Mouse (Mus musculus): ENCODE measurements around the gene Zbed4. TPM values are rescaled to one million over a fixed set of nuclear protein-coding genes. Genes with fewer than 3 reads are reported as not detected.
"Not testable (repeated sequence)": the region's sequence is repeated elsewhere in the genome, so short reads cannot be mapped to it uniquely, and the experiment has no call there.

Zbed4 gene
- total RNA-seq, 2 experiments from 2014 or later = 8.9 to 12.4 TPM

DNA sequence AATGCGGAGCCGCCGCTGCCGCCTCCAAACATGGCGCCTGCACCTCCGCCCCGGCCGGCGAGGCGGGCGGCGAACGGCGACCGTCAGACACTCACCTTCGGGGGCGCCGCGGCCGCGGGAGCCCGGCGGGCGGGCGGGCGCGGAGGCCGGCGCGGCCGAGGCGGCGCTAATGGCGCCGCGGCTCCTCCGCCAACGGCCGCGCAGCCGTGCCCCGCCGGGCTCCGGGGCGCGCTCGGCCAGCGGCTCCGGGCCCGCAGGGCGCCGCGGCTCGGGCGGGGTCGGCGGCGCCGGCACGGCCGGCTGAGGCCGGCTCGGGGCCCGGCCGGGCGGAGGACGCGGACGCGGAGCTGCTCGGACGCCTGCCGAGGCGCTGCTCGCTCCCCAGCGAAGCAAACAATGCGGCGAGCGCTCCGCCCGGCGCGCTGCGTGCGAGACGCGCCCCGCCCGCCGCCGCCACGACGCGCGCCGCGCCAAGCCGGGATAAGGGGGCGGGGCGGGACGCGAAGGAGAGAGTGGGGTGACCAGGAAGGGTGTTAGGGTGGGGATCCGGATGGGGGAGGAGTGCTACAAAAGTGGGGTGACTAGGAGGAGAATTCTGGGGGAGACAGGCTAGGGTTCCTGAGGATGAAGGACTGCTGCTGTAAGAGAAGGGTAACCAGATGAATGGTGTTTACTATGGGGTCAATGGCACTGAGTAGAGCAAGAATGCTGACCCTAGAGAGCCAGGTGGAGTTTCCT, 17.5 kb upstream of the Zbed4 start, which contains the start of gene Brd1:
Brd1 (minus strand) TSS at position 400 of the 738 bp plus-strand sequence.
- peak; percentile 90 to 91 for DNase-seq
- intact Hi-C loops (cut with DNase I) = loop anchor here (2.0 to 10.0 kb wide), 2 partner anchors 17 to 481 kb away; partner anchors contain the start of genes Ppp6r2 and Zbed4

GRCm38 (mm10) chr15:88736166-88736565, 15.3 kb upstream of the Zbed4 start:
- intact Hi-C loops (cut with DNase I) = loop anchor here (10.0 kb wide), 1 partner anchor 479 kb away; the partner anchor contains the start of gene Ppp6r2
- no peak for DNase-seq

GRCm38 (mm10) chr15:88738466-88738865, 13.0 kb upstream of the Zbed4 start:
- intact Hi-C loops (cut with DNase I) = loop anchor here (10.0 kb wide), 1 partner anchor 476 kb away; the partner anchor contains the start of gene Ppp6r2
- no peak for DNase-seq

- intact Hi-C loops (cut with DNase I) = no loop called here
- no peak for DNase-seq
Observed at GRCm38 (mm10) chr15:88741366-88741765, 10.1 kb upstream of the Zbed4 start.

- DNase-seq; intact Hi-C loops (cut with DNase I): not testable (repeated sequence)
Observed at GRCm38 (mm10) chr15:88743371-88743770, 8.1 kb upstream of the Zbed4 start.

DNA sequence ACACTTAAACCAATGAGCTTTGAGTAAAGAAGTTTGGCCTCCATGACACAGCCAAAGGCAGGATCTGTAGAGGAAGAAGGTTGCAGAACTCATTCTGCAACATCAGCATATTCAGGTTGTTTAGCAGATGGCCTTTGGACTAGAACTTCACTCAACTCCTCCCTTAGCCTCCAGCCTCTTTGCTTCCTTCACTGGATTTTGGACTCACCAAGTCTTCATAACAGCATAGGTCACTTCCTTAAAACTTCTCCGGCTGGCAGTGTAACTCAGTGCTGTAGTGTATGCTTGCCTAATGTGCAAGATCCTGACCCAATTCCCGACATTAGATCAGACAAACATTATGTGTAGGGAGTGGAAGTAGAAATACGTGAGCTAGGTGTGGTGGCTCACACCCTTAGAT, 6.1 kb upstream of the Zbed4 start:
- DNase-seq = no peak
- intact Hi-C loops (cut with DNase I) = no loop called here

- DNase-seq = no peak
Observed at GRCm38 (mm10) chr15:88745926-88746325, 5.5 kb upstream of the Zbed4 start.

GRCm38 (mm10) chr15:88749617-88750016, 1.8 kb upstream of the Zbed4 start:
- DNase-seq = not testable (repeated sequence)
- intact Hi-C loops (cut with DNase I) = loop anchor here (2.0 kb wide), 1 partner anchor 15 kb away; the partner anchor contains the start of gene Brd1

More at GRCm38 (mm10) chr15:88745926-88746325, 5.5 kb upstream of the Zbed4 start:
- intact Hi-C loops (cut with DNase I) = no loop called here

- DNase-seq = no peak
- intact Hi-C loops (cut with DNase I) = loop anchor here (2.0 kb wide), 1 partner anchor 15 kb away; the partner anchor contains the start of gene Brd1
Observed at GRCm38 (mm10) chr15:88750032-88750431, 1.4 kb upstream of the Zbed4 start.

DNA sequence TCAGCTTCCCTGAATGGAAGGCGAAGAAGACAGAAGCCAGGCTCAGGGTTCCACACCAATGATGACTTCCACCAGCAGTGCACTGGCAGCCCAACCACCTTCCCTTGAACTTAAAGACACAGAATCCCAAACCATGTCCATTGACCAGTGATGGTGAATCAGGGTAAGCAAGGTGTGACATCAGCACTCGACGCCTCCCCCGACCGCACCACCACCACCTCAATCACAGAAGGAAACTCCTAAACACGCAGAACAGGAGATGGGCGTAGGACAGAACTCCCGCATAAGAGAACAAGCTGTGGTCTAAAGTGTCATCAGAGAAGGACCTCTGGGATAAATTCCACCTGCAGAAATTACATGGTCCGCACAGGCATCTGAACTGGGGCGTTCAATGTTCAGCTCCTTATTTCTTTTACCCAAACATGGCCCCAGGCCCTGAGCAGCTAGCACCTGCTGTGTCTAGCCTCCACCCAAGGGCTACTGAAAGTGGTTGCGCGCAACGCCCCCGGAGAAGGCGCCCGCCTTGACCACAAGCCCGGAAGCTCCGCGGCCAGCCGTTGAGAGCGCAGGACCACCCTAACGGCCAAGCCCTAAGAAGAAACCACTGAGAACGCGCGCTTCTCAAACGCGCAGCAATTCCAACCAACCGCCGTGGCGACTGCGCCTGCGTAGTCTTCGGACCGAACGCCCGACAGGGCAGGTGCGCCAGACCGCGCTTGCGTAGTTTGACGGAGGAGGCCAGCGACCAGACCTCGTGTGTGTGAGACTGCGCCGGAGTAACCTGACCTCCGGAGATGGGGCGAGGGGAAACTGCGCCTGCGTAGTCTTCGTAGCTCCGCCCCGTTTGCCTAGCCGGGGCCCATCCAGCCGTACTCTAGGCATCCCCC, 540 bp upstream of the Zbed4 start:
- intact Hi-C loops (cut with DNase I) = loop anchor here (2.0 kb wide), 1 partner anchor 16 kb away; the partner anchor contains the start of gene Brd1
- DNase-seq = peak; percentile 97 to 98

DNA sequence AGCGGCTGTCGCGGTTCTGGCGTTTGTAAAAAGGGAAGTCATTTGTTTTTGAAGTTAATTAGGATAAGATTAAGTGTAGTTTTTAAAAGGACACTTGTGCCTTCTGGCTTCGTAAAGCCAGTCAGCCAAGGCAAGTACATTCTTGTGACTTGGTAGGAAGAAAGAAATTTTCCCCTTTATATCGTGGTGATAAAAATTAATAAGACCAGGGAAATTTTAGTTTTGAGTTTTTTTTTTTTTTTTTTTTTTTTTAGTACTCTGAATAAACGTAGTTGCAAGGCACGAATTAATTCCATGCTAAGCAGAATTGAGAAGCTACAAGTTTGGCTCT, 908 bp downstream of the Zbed4 start:
- no peak for DNase-seq
- intact Hi-C loops (cut with DNase I) = no loop called here

GRCm38 (mm10) chr15:88754896-88755295, 3.4 kb downstream of the Zbed4 start:
- intact Hi-C loops (cut with DNase I) = no loop called here
- DNase-seq = no peak

DNA sequence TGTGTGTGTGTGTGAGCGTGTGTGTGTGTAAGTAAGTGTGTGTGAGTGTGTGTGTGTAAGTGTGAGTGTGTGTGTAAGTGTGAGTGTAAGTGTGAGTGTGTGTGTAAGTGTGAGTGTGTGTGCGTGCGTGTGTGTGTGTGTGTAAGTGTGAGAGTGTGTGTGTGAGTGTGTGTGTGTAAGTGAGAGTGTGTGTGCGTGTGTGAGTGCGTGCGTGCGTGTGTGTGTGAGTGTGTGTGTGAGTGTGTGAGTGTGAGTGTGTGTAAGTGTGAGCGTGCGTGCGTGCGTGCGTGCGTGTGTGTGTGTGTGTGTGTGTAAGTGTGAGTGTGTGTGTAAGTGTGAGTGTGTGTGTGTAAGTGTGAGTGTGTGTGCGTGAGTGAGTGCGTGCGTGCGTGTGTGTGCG, 4.3 kb downstream of the Zbed4 start:
- intact Hi-C loops (cut with DNase I) = no loop called here
- DNase-seq = no peak

- DNase-seq = no peak
- intact Hi-C loops (cut with DNase I) = no loop called here
Observed at GRCm38 (mm10) chr15:88758061-88758460, 6.6 kb downstream of the Zbed4 start.

GRCm38 (mm10) chr15:88761551-88761950, 10.1 kb downstream of the Zbed4 start:
- no peak for DNase-seq
- intact Hi-C loops (cut with DNase I) = loop anchor here (2.0 kb wide), 1 partner anchor 43 kb away; no protein-coding TSS in a partner anchor

GRCm38 (mm10) chr15:88766139-88766538, 14.7 kb downstream of the Zbed4 start:
- intact Hi-C loops (cut with DNase I) = not testable (repeated sequence)

DNA sequence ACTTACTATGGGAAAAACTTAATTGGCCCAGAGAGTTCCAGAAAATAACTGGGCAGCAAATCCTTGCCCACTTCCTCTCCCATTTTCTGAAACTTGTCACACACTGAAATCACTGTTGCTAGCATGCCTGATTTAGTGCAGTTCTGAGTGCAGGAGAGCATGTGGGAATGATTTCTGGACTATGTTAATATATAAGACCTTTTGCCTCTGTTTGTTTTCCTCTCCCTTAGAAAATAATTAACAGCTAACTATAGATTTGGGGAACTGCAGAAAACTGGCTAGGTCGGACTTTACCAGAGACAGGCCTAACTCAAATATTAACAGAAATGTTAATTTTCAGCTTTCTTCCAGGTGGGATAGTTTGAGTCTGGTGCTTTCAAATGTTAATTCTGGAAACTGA, 17.1 kb downstream of the Zbed4 start:
- intact Hi-C loops (cut with DNase I) = no loop called here
- no peak for DNase-seq

More at GRCm38 (mm10) chr15:88766139-88766538, 14.7 kb downstream of the Zbed4 start:
- not testable (repeated sequence) for DNase-seq

GRCm38 (mm10) chr15:88774630-88775029, 23.2 kb downstream of the Zbed4 start:
- intact Hi-C loops (cut with DNase I); DNase-seq: not testable (repeated sequence)

- intact Hi-C loops (cut with DNase I) = no loop called here
- no peak for DNase-seq
Observed at GRCm38 (mm10) chr15:88792140-88792850, 40.8 kb downstream of the Zbed4 start.

- DNase-seq; intact Hi-C loops (cut with DNase I): not testable (repeated sequence)
Observed at GRCm38 (mm10) chr15:88794729-88795128, 43.3 kb downstream of the Zbed4 start.
